Mouse (Mus musculus): Measurements from ENCODE around the gene Thada. TPM values are rescaled to one million over a fixed set of nuclear protein-coding genes. Genes with fewer than 3 reads are reported as not detected.
A peak's percentile ranks its signal among the peaks of the same experiment; 100 is the strongest.

Thada gene
- total RNA-seq, 2 experiments from 2014 or later = 12.7 to 14.5 TPM

GRCm38 (mm10) chr17:84158461-84158795, 307.6 kb downstream of the Thada start:
- intact Hi-C loops (cut with DNase I) = no loop called here
- no peak for DNase-seq (ENCODE audit: low spot score in 2 of 2)

- intact Hi-C loops (cut with DNase I) = no loop called here
- DNase-seq (ENCODE audit: low spot score in 2 of 2) = no peak
Measured at GRCm38 (mm10) chr17:84157743-84158460, 308.1 kb downstream of the Thada start.

GRCm38 (mm10) chr17:84156748-84157742, 309.0 kb downstream of the Thada start:
- no peak for DNase-seq (ENCODE audit: low spot score in 2 of 2)
- intact Hi-C loops (cut with DNase I) = no loop called here

GRCm38 (mm10) chr17:84156227-84156573, 309.8 kb downstream of the Thada start:
- DNase-seq (ENCODE audit: low spot score in 2 of 2) = no peak
- intact Hi-C loops (cut with DNase I) = no loop called here

GRCm38 (mm10) chr17:84155516-84156226, 310.3 kb downstream of the Thada start:
- intact Hi-C loops (cut with DNase I) = no loop called here
- DNase-seq (ENCODE audit: low spot score in 2 of 2) = no peak

- intact Hi-C loops (cut with DNase I) = no loop called here
- DNase-seq (ENCODE audit: low spot score in 2 of 2) = no peak
Measured at GRCm38 (mm10) chr17:84155029-84155338, 311.0 kb downstream of the Thada start.

- no peak for DNase-seq (ENCODE audit: low spot score in 2 of 2)
- intact Hi-C loops (cut with DNase I) = no loop called here
Measured at GRCm38 (mm10) chr17:84154302-84155028, 311.5 kb downstream of the Thada start.

GRCm38 (mm10) chr17:84152976-84153786, 312.8 kb downstream of the Thada start:
- intact Hi-C loops (cut with DNase I) = no loop called here
- no peak for DNase-seq (ENCODE audit: low spot score in 2 of 2)

- DNase-seq (ENCODE audit: low spot score in 2 of 2) = no peak
- intact Hi-C loops (cut with DNase I) = no loop called here
Measured at GRCm38 (mm10) chr17:84152206-84152975, 313.6 kb downstream of the Thada start.

- DNase-seq (ENCODE audit: low spot score in 2 of 2) = no peak
Measured at GRCm38 (mm10) chr17:84151306-84151705, 314.7 kb downstream of the Thada start.

GRCm38 (mm10) chr17:84150291-84150690, 315.7 kb downstream of the Thada start:
- DNase-seq (ENCODE audit: low spot score in 2 of 2) = no peak
- intact Hi-C loops (cut with DNase I) = no loop called here

More at GRCm38 (mm10) chr17:84151306-84151705, 314.7 kb downstream of the Thada start:
- intact Hi-C loops (cut with DNase I) = no loop called here

- intact Hi-C loops (cut with DNase I) = no loop called here
Measured at GRCm38 (mm10) chr17:84149566-84149965, 316.4 kb downstream of the Thada start.

GRCm38 (mm10) chr17:84148499-84149484, 317.2 kb downstream of the Thada start:
- intact Hi-C loops (cut with DNase I) = no loop called here
- DNase-seq (ENCODE audit: low spot score in 2 of 2) = peak; percentile 47 to 82

More at GRCm38 (mm10) chr17:84149566-84149965, 316.4 kb downstream of the Thada start:
- DNase-seq (ENCODE audit: low spot score in 2 of 2) = no peak

- intact Hi-C loops (cut with DNase I) = no loop called here
- no peak for DNase-seq (ENCODE audit: low spot score in 2 of 2)
Measured at GRCm38 (mm10) chr17:84147183-84148108, 318.6 kb downstream of the Thada start.

GRCm38 (mm10) chr17:84146458-84147182, 319.4 kb downstream of the Thada start:
- intact Hi-C loops (cut with DNase I) = no loop called here

More at GRCm38 (mm10) chr17:84146458-84147182, 319.4 kb downstream of the Thada start:
- no peak for DNase-seq (ENCODE audit: low spot score in 2 of 2)
